Mouse (Mus musculus): ENCODE measurements around the gene Arl4c. TPM values are rescaled to one million over a fixed set of nuclear protein-coding genes. Genes with fewer than 3 reads are reported as not detected.

The Arl4c gene
- polyA plus RNA-seq, 1 experiment from 2014 or later, result 16.3 TPM

DNA sequence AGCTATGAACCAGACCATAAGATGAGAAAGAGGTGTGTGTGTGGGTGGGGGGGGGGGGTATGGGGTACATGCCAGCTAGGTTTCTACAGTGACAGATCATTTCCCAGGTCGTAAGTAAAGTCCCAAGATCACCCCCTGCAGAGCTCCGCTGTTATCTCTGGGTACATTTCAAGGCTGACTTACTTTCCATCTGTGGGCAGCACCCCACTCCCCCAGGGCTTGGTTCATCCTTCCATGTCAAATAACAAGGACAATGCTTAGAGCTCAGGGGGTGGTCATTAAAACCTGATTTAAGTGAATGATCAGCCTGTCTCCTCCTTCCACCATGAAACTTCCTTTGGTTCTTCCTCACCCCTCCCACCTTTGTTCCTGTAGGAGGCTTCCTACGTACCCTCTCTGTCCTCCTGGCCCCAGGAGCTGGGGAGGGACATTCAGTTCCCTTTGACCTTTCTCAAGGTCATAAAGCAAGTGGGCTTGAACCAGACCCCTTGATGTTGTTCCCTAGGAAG, 23.7 kb downstream of the Arl4c start:
- Histone ChIP-seq H3K4me1 (replicated peaks) (no peaks in the 10 kb centered on the region), H3K27ac (no peak overlapping the region), H3K4me3 (replicated peaks) (no peak overlapping the region), H3K4me2 (no peak overlapping the region), H3K9ac (replicated peaks) (no peak overlapping the region), H3K36me3 (no peaks in the 10 kb centered on the region), H3K27me3 (no peaks in the 10 kb centered on the region; the same call in 1 of the 2 replicates), H3K9me3 (no peaks in the 10 kb centered on the region)
- 57% methylated on average over 3 of the region's 3 CpGs for WGBS
- ATAC-seq (ENCODE audit: insufficient number of reproducible peaks, insufficient read depth, low FRiP score, low TSS enrichment, low read depth), result no peak

DNA sequence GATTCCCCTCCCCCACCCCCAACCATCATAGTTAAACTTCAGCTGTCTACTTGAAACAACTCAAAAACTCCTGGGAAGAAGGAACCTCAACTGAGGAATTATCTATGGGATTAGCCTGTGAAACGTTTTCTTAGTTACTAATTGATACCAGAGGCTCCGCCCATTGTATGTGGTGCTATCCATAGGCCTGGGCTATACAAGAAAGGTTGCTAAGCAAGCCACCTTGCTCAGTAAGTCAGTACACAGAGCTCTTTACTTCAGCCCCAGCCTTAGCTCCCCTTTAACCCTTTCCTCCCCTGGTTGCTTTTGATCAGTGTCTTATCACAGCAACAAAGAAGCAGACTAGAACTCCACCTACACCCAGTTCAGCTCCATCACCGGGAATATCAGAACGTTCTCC, 31.2 kb downstream of the Arl4c start:
- H3K36me3 ChIP-seq, result no peaks in the 10 kb centered on the region
- H3K4me3 ChIP-seq (replicated peaks), result no peak overlapping the region
- H3K4me1 ChIP-seq (replicated peaks), result peaks cover 11% of the 10 kb centered on the region
- no peaks in the 10 kb centered on the region for H3K9me3 ChIP-seq
- no peak overlapping the region for H3K4me2 ChIP-seq
- no peaks in the 10 kb centered on the region; the same call in 1 of the 2 replicates for H3K27me3 ChIP-seq
- H3K9ac ChIP-seq (replicated peaks), result no peak overlapping the region
- H3K27ac ChIP-seq, result no peak overlapping the region
- WGBS, result 60% methylated on average over 4 of the region's 4 CpGs
- no peak for ATAC-seq (ENCODE audit: insufficient number of reproducible peaks, insufficient read depth, low FRiP score, low TSS enrichment, low read depth)

GRCm38 (mm10) chr1:88668846-88669810, 32.9 kb downstream of the Arl4c start:
- 24% methylated on average over 14 of the region's 14 CpGs for WGBS
- no peak for ATAC-seq (ENCODE audit: insufficient number of reproducible peaks, insufficient read depth, low FRiP score, low TSS enrichment, low read depth)
- H3K4me3 ChIP-seq (replicated peaks), result no peak overlapping the region

DNA sequence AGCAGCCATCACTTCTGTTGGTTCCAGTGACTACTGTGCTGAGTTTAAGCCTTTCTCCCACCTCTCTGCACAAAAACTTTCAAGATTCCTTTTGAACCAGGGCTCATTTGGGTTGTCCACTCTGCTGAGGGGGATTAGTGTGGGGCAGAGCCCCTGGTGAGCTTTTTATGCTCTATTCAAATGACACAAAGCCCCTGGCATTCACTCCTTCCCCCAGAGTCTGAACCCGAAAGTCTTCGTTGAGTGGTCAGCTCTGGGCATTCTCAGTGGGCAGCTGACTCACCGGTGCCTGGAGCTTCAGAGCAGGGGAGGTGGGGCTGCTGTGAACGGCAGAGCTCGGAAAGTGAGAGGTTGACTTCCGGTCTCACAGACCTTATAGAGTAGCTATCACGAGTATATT, 33.7 kb downstream of the Arl4c start:
- H3K9me3 ChIP-seq, result no peaks in the 10 kb centered on the region
- H3K27ac ChIP-seq, result no peak overlapping the region
- ATAC-seq (ENCODE audit: insufficient number of reproducible peaks, insufficient read depth, low FRiP score, low TSS enrichment, low read depth), result no peak
- H3K9ac ChIP-seq (replicated peaks), result no peak overlapping the region
- peaks cover 11% of the 10 kb centered on the region for H3K4me1 ChIP-seq (replicated peaks)
- H3K27me3 ChIP-seq, result no peaks in the 10 kb centered on the region; the same call in 1 of the 2 replicates
- 7% methylated on average over 7 of the region's 7 CpGs for WGBS
- H3K4me3 ChIP-seq (replicated peaks), result no peak overlapping the region
- H3K36me3 ChIP-seq, result no peaks in the 10 kb centered on the region
- no peak overlapping the region for H3K4me2 ChIP-seq

More at GRCm38 (mm10) chr1:88668846-88669810, 32.9 kb downstream of the Arl4c start:
- Histone ChIP-seq H3K36me3 (no peaks in the 10 kb centered on the region), H3K4me1 (replicated peaks) (peaks cover 11% of the 10 kb centered on the region), H3K27ac (no peak overlapping the region), H3K9me3 (no peaks in the 10 kb centered on the region), H3K4me2 (no peak overlapping the region), H3K9ac (replicated peaks) (no peak overlapping the region), H3K27me3 (no peaks in the 10 kb centered on the region; the same call in 1 of the 2 replicates)

DNA sequence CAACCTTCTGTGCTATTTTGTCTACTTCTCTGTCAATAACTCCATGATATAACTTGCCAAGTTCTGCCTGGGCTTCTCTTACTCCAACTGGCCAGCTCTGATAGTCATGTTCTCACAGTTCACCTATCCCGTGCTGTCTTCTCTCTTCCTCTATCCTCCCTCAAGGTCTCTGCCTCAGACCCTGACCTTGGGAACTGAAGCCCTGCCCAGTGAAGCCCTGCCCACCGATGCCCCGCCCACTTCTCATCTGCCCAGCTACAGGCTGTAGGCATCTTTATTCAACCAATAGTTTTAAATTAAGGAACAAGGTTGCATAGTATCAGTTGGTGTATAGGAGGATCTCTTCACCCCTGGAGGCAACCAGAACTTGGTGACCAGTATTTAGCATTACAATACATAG, 37.4 kb downstream of the Arl4c start:
- Histone ChIP-seq H3K4me2 (no peak overlapping the region), H3K27ac (no peak overlapping the region), H3K4me3 (replicated peaks) (no peak overlapping the region), H3K9me3 (no peaks in the 10 kb centered on the region), H3K36me3 (no peaks in the 10 kb centered on the region), H3K9ac (replicated peaks) (no peak overlapping the region), H3K27me3 (no peaks in the 10 kb centered on the region; the same call in 1 of the 2 replicates), H3K4me1 (replicated peaks) (peaks cover 11% of the 10 kb centered on the region)
- whole genome bisulfite sequencing, result 62% methylated on average over 3 of the region's 3 CpGs
- ATAC-seq (ENCODE audit: insufficient number of reproducible peaks, insufficient read depth, low FRiP score, low TSS enrichment, low read depth), result no peak

- WGBS, result 78% methylated on average over 5 of the region's 5 CpGs
- Histone ChIP-seq H3K27ac (no peak overlapping the region), H3K4me2 (no peak overlapping the region), H3K9ac (replicated peaks) (no peak overlapping the region), H3K4me1 (replicated peaks) (no peaks in the 10 kb centered on the region), H3K9me3 (no peaks in the 10 kb centered on the region), H3K36me3 (no peaks in the 10 kb centered on the region), H3K27me3 (no peaks in the 10 kb centered on the region), H3K4me3 (replicated peaks) (no peak overlapping the region)
- ATAC-seq (ENCODE audit: insufficient number of reproducible peaks, insufficient read depth, low FRiP score, low TSS enrichment, low read depth), result no peak
Measured at GRCm38 (mm10) chr1:88662736-88663135, 39.3 kb downstream of the Arl4c start.

- no peaks in the 10 kb centered on the region for H3K4me1 ChIP-seq (replicated peaks)
- no peaks in the 10 kb centered on the region for H3K36me3 ChIP-seq
- no peaks in the 10 kb centered on the region for H3K27me3 ChIP-seq
- no peaks in the 10 kb centered on the region for H3K9me3 ChIP-seq
- no peak for ATAC-seq (ENCODE audit: insufficient number of reproducible peaks, insufficient read depth, low FRiP score, low TSS enrichment, low read depth)
- no peak overlapping the region for H3K9ac ChIP-seq (replicated peaks)
- H3K4me3 ChIP-seq (replicated peaks), result no peak overlapping the region
- no peak overlapping the region for H3K4me2 ChIP-seq
- no peak overlapping the region for H3K27ac ChIP-seq
- WGBS, result 80% methylated on average over 3 of the region's 3 CpGs
Measured at GRCm38 (mm10) chr1:88661209-88661608, 40.8 kb downstream of the Arl4c start.

DNA sequence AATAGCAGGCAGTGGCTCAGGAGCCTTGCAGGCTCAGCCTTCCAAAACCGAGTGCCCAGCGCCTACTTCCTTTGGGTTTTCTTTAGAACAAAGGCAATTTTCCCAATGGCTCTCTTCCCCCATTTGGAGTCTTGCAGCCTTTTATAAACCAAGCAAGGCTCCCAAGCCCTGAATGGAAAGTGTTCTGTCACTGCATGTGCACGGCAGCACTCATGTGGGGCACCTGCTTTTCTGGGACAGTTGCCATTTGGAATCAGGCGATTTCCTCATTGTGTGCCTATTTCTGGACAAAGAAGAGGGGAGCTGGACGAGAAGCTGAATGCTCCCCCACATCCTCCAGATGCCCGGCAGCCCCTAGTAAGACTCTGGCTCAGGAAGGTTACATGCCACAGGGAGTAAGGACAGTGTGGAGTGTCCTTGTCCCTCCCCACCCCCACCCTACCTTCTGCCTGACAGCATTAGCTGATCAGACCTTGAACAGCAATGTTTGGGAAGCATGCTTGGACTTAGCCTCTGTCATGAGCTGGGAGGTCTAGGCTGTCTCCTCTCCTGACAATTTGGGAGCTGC, 43.6 kb downstream of the Arl4c start:
- Histone ChIP-seq H3K36me3 (no peaks in the 10 kb centered on the region), H3K4me1 (replicated peaks) (no peaks in the 10 kb centered on the region), H3K4me3 (replicated peaks) (no peak overlapping the region), H3K9me3 (no peaks in the 10 kb centered on the region), H3K27me3 (no peaks in the 10 kb centered on the region), H3K4me2 (no peak overlapping the region), H3K9ac (replicated peaks) (no peak overlapping the region), H3K27ac (no peak overlapping the region)
- 81% methylated on average over 6 of the region's 6 CpGs for WGBS
- no peak for ATAC-seq (ENCODE audit: insufficient number of reproducible peaks, insufficient read depth, low FRiP score, low TSS enrichment, low read depth)

DNA sequence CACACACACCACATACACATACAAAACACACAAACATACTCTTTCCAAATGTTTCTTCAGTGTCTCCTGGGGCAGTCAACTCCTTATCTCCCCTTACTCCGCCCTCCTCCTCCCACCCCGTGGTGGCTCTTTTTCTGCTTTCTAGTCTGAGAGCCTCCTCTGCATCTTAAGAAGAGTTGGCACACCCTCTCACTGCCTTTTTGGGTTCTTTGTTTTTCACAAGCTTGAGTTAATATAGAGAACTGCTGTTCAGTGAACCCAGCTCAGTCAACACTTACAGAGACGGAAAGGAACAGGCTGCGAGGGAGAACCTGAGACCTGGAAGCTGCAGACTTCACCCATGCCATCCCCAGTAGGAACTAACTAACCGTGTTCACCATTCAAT, 45.9 kb downstream of the Arl4c start:
- Histone ChIP-seq H3K27me3 (no peaks in the 10 kb centered on the region), H3K4me3 (replicated peaks) (no peak overlapping the region), H3K4me1 (replicated peaks) (no peaks in the 10 kb centered on the region), H3K9me3 (no peaks in the 10 kb centered on the region), H3K36me3 (no peaks in the 10 kb centered on the region), H3K27ac (no peak overlapping the region), H3K9ac (replicated peaks) (no peak overlapping the region), H3K4me2 (no peak overlapping the region)
- no peak for ATAC-seq (ENCODE audit: insufficient number of reproducible peaks, insufficient read depth, low FRiP score, low TSS enrichment, low read depth)
- WGBS, result 83% methylated on average over 5 of the region's 5 CpGs

DNA sequence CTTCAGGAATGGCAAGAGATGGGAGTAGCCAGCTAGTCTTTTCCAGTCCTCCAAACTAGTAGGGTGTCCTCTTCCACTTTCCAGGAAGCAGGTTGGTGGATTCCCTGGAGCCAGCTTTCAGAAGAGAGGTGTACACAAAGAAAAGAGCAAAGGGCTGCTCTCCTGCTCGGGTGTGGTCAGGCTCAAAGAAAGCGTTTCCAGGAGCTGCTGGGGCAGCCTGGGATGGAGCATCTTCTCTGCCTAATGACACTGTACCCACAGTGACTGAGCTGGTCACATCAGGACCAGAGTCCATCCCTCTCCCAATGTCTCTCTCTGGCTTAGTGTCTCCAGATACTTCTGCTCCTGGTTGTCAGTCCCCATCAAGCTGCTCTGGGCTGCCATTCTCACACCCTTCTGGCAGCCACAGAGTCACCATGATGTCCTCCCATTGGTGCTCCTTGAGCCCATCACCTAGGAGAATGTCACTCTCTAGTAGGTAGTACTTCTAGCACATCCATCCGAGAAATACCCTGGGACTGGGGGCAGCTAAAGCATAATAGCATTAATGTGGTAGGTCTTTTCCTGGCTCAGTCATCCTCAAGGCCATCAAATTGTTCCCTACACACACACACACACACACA, 46.4 kb downstream of the Arl4c start:
- Histone ChIP-seq H3K36me3 (no peaks in the 10 kb centered on the region), H3K27ac (no peak overlapping the region), H3K9ac (replicated peaks) (no peak overlapping the region), H3K27me3 (no peaks in the 10 kb centered on the region), H3K9me3 (no peaks in the 10 kb centered on the region), H3K4me3 (replicated peaks) (no peak overlapping the region), H3K4me2 (no peak overlapping the region), H3K4me1 (replicated peaks) (no peaks in the 10 kb centered on the region)
- ATAC-seq (ENCODE audit: insufficient number of reproducible peaks, insufficient read depth, low FRiP score, low TSS enrichment, low read depth), result no peak
- WGBS, result 79% methylated on average over 3 of the region's 3 CpGs
